Mouse (Mus musculus): ENCODE measurements around the gene Nfatc3.

The Nfatc3 gene

DNA sequence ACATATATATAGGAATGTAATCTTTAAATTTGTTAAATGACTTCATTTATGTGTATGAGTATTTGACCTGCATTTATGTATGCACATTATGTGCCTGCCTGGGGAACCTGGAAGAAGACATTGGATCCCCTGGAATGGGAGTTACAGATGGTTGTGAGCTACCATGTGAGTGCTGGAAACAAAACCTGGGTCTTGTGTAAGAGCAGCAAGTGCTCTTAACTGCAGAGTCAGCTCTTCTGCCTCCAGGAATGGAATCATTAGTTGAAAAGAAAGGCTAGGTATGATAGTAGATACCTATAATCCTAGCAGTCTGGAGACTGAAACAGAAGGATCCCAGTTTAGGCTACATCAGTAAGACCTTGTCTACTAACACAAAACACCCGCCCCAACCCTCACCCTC lies 67.4 kb downstream of the Nfatc3 start:
- no peak for DNase-seq (ENCODE audit: low spot score in 2 of 2)

DNA sequence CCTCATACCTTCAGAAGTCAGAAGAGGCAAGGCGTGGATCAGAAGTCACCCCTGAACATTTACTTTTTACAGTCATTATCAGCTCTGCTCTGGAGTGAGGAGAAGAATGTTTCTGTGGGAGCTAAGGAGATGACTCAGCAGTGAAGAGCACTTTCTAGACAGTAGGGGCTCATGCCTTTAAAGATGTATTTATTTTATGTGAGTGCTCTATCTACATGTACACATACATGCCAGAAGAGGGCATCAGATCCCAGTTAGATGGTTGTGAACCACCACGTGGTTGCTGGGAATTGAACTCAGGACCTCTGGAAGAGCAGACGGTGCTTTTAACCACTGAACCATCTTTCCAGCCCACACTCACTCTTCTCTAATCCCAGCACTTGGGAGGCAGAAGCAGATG lies 68.4 kb downstream of the Nfatc3 start:
- DNase-seq (ENCODE audit: low spot score in 2 of 2): no peak

DNA sequence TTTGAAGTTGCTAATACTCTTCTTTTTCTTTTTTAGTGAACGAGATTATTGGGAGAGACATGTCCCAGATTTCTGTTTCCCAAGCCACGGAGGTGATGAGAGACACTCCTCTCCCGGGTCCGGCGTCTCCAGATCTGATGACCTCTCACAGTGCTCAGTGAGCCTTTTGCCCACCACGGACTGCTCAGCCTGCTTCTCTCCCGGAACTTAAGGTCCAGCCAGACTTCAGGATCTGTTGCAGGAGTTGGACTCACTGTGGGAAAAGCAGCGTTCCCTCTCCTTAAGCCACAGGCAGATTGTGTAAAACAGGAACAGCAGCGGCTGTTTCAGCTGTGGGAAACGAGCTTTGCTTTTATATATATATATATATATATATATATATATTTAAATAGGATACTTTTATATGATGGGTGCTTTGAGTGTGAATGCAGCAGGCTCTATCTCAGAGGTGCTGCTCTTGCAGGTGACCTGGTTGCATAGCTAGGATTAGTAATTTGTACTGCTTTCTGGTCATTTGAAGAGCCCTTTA lies 69.3 kb downstream of the Nfatc3 start:
- no peak for DNase-seq (ENCODE audit: low spot score in 2 of 2)

DNA sequence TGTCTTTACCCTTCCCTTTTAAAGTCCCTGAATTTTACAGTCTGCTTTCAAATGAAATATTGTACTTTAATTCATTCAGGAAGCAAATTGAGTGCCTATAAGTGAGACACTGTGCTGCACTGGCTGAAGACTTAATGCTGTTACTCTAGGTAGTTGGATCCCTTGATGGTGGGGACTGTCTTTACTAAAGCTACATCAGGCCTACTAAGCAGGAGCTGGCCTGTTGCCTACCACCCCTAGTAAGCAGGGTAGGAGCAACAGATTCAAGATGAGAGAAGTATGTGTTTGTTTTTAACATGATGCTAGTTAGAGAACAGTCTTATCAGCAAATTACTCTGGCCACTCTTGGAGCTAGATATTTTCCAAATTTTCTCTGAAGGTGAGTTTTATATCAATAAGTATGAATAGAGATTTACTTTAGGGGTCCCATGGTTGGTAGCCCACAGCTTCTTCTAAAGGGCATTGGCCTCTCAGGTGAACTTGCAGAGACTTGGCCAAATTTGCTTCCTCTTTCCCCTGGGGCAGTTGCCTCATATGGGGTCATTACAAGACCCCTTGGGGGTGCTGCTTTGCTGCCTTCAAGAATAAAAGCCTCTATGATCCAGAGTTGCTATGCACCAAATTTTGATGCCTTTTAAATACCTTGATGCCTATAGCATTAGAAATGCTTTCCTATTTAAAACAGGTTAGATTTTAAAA lies 70.7 kb downstream of the Nfatc3 start:
- no peak for DNase-seq (ENCODE audit: low spot score in 2 of 2)

DNA sequence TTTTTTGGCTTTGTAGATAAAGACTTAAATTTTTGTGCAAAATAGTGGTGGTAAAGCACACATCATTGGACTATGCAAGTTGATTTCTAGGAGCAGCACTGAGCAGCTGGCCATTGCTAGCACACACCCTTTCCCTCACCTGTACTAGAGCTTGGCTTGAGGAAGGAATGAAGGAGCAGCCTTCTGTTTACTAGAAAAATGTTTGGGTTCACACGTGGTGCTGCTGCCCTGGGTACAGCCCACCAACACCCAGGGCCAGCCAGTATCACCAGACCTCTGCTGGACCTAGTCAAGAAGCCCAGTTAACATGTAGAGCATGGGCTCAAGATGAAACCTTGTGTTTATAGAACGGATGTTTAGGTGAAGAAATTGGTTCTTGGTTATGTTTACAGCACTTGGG lies 71.4 kb downstream of the Nfatc3 start:
- DNase-seq (ENCODE audit: low spot score in 2 of 2): no peak

DNA sequence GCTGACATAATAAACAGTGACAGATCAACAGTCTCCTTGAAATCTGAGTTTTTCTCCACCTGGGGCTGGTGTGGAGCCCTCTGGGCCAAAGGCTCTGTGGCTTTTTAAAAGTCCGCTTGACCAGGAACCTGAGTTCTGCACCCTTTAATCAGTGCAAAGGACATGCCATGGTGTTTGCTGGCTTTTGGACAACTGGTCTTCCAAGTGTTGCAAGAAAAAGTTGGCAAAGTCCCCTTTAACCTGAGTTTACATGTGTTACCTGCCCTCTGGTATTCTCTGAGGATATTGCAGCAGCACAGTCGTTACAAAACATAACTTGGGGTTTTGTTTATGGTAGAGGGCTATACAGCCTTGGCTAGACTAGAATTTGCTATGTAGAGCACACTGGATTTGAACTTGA lies 71.9 kb downstream of the Nfatc3 start:
- no peak for DNase-seq (ENCODE audit: low spot score in 2 of 2)

DNA sequence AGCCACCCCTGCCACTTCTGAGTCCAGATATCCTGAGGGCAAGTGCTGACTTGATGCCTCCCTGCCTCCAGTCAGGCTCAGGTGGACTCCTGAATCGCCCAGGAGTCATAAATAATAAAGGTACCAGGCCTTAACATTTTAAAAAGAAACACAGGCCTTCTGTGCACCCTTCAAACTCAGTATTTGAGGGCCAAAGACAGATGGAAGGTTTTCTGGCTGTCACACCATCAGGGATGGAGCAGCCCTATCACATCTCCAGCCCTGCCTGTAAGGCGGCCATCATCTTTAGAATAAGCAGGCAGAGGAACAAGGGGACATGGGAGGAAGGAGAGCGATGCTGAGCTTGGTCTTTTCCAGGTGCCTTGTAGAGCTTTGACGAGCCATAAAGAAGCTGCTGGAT lies 72.4 kb downstream of the Nfatc3 start:
- no peak for DNase-seq (ENCODE audit: low spot score in 2 of 2)

DNA sequence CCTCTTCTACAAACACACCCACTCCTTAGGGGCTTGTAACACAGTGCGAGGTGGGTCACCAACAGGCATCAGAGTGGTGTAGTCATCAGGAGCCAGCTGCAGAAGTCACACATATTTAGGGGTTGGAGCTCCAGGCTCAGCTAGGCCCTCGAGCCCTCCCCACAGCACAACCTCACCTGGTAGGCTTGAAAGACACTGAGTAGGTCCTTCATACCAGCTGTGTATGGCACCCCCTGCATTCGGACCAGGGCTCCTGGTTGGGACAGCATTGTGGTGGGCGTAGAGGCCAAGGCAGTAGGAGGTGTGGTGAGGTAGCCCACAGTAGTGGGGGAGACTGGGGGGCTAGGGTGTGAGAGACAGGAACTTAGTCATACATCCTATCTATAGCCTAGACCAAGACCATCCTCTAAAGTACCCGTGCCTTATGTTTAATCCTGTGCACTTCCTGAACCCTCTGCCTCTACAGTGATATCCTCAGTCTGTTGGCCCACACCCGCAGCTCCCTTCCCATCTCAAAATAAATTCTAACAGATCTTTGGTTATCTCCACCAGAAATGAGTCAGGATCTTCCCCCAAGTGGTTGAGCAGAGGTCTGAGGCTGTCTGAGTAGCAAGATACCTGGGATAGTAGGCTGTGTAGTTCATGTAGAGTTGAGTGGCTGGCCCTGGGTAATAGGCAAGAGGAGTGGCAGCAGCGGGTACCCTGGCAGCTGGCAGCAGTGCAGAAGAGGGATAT lies 73.0 kb downstream of the Nfatc3 start:
- no peak for DNase-seq (ENCODE audit: low spot score in 2 of 2)

DNA sequence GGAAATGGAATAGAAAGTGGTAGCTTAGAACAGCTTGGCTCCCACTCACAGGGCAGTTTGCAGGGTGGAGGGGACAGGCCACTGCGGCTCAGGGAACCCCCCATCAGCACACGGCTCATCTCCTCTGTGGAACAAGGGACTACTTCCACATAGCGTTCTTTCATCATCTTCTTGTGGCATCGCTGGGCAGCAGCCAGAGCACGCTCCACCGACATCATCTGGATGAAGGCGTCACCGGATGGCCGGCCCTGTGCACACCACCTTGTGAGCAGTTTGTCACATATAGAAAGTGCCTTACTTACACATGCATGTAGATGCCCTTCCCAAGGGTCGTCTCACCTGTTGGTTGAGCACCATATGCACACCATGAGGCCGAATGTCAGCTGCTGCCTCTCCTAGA lies 73.7 kb downstream of the Nfatc3 start:
- no peak for DNase-seq (ENCODE audit: low spot score in 2 of 2)

DNA sequence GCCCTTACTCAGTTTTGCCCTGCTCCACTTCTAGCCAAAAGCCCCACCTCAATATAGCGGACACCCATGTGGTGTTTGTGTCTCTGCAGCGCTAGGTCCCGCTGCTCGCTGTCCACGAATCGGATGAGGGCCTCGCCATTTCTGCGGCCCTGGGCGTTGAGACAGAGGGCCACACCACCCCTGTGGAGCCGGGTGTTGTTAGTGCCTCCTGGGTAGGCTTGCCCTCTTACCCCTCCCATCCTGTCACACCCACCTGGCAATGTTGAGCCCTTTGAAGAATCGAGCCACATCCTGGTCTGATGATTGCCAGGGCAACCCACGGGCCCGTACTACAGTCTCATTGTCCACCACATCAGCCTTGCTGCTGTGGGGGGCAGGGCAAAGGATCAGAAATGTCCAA lies 74.9 kb downstream of the Nfatc3 start:
- no peak for DNase-seq (ENCODE audit: low spot score in 2 of 2)

DNA sequence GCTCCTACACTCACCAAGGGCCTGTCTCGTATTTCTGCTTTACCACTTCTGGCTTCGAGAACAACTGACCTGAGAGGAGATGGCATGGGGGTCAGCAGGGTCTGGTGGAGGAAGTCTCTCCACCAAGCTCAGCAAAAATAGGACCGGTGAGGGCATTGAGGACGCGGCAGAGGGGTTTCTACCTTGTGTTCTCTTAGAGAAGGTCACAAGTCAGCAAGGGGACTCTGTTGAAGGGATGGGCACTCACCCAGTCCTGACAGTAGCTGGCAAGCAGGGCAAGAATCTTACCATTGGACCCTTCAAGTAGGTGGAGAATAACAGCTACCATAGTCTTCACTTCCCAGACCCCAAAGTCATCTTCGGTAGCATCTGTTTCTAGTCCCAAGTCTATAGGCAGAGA lies 75.3 kb downstream of the Nfatc3 start:
- DNase-seq (ENCODE audit: low spot score in 2 of 2): no peak

DNA sequence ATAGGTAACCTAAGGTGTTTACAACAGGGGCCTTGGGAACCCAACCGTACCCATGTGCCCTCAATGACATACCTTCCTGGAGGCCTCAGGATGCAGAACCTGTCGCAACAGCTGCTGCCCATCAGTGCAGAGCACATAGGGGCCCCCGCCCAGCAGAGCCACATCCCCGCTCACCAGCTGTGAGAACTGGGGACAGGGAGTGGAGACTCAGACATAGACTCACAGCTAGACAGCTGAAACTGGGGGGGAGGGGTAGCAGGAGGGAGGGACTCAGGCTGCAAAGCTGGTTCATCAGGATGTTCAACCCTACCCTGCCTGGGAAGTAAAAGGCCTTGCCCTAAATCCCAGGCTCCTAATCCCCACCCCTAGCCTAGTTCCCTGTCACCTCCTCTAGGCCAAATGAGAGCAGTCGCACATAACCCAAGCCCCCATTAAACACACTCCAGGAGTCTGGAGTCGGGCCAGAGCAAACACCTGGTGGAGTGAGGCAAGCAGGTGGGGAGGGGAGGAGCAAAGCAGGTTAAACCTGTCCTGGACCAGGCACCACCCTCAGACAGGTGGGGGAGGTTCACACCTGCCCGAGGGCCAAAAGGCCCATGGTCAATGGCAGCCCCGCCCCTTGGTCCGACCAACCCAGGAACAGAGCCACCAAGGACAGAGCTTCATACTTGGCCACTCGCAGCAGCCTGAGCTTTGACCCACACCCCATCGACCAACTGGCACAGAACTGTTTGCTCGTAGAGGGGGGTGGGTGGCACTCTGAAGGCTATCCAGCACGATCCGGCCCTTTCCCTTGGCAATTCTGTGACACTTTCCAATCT lies 76.3 kb downstream of the Nfatc3 start:
- DNase-seq (ENCODE audit: low spot score in 2 of 2): no peak

DNA sequence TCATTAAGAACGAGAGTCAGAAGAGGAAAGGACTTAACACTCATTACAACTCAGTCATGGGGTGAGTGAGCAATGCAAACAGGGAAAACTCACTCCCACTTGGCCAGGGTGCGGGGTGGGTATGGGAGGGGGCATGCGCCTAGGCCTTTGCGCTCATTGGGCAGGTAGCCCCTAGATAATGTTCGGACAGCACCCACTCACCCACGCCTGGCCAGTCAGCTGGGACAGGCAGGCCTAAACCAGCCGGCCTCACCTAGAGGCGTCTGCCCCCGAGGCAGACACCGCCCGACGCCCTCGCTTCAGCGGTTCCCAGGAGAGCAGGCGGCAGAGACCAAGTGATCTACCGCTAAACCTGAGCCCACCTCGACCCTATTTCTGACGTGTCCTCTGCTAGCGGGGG lies 77.0 kb downstream of the Nfatc3 start:
- DNase-seq (ENCODE audit: low spot score in 2 of 2): no peak

DNA sequence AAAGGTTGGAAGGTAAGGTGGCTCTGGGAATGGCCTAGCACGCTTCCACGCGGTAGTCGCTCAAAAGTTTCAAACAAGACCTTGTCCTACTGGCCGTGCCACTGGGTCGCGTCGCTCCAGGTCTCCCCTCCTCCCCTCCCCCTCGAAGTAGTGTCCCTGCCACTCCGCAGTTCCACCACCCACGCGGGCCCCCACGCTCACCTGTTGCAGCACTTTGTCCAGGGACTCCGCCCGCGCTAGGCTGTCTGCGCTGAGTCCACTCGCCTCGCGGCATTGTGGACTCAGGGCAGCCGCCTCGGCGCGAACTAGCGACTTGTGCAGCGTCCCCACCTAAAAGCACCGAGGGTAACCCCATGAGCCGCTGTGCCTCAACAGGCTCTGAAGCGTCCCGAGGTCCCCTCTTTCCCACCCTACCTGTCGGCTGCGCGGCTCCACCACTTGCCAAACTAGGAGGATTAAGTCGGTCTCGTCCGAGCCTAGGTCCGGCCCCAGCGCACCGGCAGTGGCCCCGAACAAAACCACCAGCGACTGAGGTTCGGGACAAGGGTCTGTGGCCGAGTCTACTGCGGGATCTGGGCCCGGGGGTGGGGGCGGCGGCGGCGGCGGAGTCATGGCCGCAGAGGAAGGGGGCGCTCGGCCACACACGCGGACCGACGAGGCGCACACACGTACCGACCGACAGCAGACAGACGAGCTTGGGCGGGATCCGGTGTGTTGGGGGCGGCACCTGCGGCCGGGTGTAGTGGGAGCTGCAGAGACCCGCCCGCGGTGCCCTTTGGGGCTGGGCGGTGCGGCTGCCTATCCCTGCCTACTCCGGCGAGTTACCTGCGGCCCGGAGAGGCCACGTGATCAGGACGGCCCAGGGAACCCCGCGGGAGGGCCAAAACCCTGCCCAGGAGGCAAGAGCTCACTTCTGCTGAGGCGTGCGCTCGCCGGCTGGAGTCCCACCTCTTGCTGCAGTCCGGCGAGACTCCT lies 77.8 kb downstream of the Nfatc3 start, which contains the start of gene Esrp2:
Esrp2 (minus strand) TSS at position 819 of the 975 bp plus-strand sequence.
- peak in 1 of 2 experiments; percentile 51 for DNase-seq (ENCODE audit: low spot score in 2 of 2)

DNA sequence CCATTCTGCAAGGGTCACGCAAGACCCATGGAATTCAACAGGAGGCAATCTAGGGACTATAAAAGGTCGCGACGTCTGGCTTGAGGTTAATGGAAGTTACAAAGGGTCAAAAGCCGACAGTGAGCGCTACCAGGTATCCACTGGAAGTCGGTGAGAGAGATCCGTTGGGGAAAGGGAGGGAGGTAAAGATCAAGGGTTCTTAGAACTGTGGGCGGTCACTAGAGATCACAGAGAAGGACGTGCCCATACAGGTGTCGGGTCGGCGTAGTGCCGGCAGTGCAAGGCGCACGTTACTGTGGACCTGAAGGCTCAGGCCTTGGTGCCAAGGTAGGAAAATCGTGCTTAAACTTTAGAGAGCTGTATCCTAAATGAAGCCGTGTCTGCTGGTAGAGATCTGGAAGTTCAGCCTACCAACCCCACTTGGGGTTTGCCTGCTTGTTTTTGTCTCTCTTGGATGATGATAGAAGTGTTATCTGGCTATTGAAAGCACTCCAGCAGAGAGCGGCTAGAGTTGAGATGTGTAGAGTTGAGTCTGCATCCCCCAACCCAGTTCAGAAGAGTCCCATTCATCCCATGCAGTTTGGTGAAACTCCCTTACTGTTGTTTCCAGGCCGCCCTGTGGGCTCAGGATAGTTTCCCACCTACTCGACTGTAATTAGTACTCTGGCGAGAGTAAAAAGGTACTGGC lies 78.7 kb downstream of the Nfatc3 start:
- DNase-seq (ENCODE audit: low spot score in 2 of 2): no peak

DNA sequence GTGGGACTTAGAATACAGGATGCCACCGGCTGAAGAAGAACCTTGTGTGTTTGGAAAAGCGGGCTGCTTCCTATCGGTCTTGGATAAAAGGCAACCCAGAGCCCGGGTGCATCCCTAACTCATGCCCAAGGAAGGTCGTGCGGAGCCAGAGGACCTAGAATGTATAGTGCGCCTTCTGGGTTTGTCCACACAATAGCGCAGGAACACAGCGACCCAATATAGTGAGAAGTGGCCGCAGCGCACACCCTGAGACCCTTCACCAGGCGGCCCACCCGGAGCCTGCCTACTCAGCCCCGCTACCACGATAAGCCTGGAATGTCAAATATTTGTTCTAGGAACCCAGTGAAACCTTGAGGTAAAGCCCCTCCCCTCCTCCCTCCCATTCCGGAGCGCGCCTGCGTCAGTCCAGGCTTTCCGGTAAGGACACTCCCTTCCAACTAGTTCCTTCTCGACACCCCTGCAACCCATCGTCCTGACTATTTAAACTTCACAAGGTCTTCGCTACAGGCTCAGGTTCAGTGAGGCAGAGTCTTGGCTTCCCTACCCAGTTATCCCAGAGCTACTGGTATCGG lies 79.4 kb downstream of the Nfatc3 start:
- no peak for DNase-seq (ENCODE audit: low spot score in 2 of 2)

DNA sequence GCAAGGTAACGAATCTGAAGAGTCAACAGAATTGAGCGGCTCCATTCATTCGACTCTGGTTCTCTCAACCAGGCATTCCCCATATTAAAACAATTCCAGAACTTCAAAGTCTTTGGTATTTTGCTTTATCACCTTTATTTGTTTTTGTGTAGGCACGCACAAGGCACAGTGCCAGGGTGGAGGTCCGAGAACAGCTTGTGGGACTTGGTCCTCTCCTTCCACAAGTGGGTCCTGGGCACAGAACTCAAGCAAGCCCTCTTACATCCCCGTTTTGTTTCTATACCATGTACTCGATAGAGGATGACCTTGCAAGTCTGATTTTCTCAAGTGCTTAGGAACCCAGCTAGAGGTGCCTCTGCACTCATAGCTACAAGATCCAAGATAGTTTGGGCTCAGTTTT lies 80.0 kb downstream of the Nfatc3 start:
- no peak for DNase-seq (ENCODE audit: low spot score in 2 of 2)

DNA sequence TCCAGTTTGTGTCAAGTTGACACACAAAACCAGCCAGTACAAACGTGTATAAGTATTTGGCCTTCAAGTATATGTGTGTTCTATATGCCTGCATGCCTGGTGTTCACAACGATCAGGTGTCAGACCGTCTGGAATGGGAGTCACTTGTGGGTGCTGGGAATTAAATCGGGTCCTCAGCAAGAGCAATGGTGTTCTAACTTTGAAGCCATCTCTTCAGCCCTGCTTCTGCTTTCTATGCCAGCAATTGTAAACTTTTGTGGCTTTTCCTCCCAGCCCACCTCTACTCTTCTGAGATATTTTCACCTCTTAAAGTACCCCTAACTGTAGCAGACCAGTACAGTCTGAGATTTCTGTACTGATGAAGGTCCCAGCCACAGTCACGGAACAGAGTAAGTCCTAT lies 81.6 kb downstream of the Nfatc3 start:
- no peak for DNase-seq (ENCODE audit: low spot score in 2 of 2)

DNA sequence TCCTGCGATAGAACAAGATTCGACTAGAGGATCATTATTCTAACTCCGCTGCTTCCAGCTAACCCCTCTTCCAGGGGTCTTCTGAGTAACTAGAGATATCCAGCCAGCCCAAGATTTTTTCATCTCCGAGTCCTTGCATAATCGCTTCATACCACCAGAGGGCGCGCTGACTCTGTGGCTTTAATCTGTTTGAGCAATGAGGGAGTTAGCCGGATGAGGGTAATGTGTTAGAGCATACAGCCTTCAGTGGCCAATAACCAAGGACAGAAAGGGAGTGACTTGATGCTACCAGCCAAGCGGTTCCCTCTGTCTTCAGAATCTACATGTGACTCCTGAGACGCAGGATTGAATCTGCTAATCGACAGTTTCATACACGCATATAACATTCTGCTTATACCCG lies 82.1 kb downstream of the Nfatc3 start:
- peak; percentile 78 to 87 for DNase-seq (ENCODE audit: low spot score in 2 of 2)

DNA sequence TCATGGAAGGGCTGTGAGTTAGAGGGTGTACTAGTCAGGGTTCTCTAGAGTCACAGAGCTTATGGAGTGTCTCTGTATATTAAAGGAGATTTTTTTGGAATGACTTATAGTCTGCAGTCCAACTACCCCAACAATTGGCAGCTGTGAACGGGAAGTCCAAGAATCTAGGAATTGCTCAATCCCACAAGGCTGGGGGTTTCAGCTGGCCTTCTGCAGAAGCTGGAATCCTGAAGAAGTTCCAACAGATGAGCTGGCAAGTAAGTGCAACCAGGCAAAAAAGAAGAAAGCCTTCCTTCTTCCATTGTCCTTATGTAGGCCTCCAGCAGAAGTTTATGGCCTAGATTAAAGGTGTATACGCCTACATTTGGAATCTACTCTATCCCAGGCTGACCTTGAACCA lies 86.7 kb downstream of the Nfatc3 start:
- no peak for DNase-seq (ENCODE audit: low spot score in 2 of 2)
